Mouse (Mus musculus) urinary bladder, adult 18-20 months (tissue): ENCODE results near the gene Crabp2.

Experiments
- DNase-seq, 2 experiments: peaks; one replicate each; pipeline ENCODE4 v3.0.0; 2022; ENCODE audit warnings: low spot score in 2 of 2, mixed read lengths in 2 of 2

Gene Crabp2

GRCm38 (mm10) chr3:87927452-87927851, 21.0 kb upstream of the Crabp2 start:
- DNase-seq, result no peak

- no peak for DNase-seq
Measured at GRCm38 (mm10) chr3:87929341-87930077, 19.0 kb upstream of the Crabp2 start.

GRCm38 (mm10) chr3:87930078-87930795, 18.2 kb upstream of the Crabp2 start, which contains the start of the genes Isg20l2 and Rrnad1:
Gene Isg20l2 (plus strand): TSS chr3:87930314.
Gene Rrnad1 (minus strand): TSS chr3:87930717.
- DNase-seq, result peak; percentile 91 to 96

GRCm38 (mm10) chr3:87934026-87934425, 14.4 kb upstream of the Crabp2 start:
- no peak for DNase-seq

- no peak for DNase-seq
Measured at GRCm38 (mm10) chr3:87934501-87934900, 14.0 kb upstream of the Crabp2 start.

GRCm38 (mm10) chr3:87935201-87935600, 13.3 kb upstream of the Crabp2 start:
- no peak for DNase-seq

- DNase-seq, result peak; percentile 65 to 68
Measured at GRCm38 (mm10) chr3:87935776-87936175, 12.7 kb upstream of the Crabp2 start.

GRCm38 (mm10) chr3:87940611-87941010, 7.9 kb upstream of the Crabp2 start:
- DNase-seq, result no peak

GRCm38 (mm10) chr3:87942471-87942870, 6.0 kb upstream of the Crabp2 start:
- DNase-seq, result no peak

- no peak for DNase-seq
Measured at GRCm38 (mm10) chr3:87943586-87943985, 4.9 kb upstream of the Crabp2 start.

- peak in 1 of 2 experiments; percentile 29 for DNase-seq
Measured at GRCm38 (mm10) chr3:87944838-87945600, 3.4 kb upstream of the Crabp2 start.

GRCm38 (mm10) chr3:87945781-87946540, 2.5 kb upstream of the Crabp2 start:
- no peak for DNase-seq

GRCm38 (mm10) chr3:87946541-87946860, 2.0 kb upstream of the Crabp2 start:
- no peak for DNase-seq

GRCm38 (mm10) chr3:87947056-87947810, 1.2 kb upstream of the Crabp2 start:
- DNase-seq, result no peak

GRCm38 (mm10) chr3:87947811-87948199, 661 bp upstream of the Crabp2 start:
- DNase-seq, result no peak

GRCm38 (mm10) chr3:87949266-87949954, 944 bp downstream of the Crabp2 start:
- DNase-seq, result no peak

GRCm38 (mm10) chr3:87949955-87950515, 1.6 kb downstream of the Crabp2 start:
- DNase-seq, result no peak

- no peak for DNase-seq
Measured at GRCm38 (mm10) chr3:87951946-87952345, 3.5 kb downstream of the Crabp2 start.

GRCm38 (mm10) chr3:87952440-87952839, 4.0 kb downstream of the Crabp2 start:
- no peak for DNase-seq

GRCm38 (mm10) chr3:87958056-87958455, 9.6 kb downstream of the Crabp2 start:
- no peak for DNase-seq
